Mouse (Mus musculus) midbrain, postnatal 0 days (tissue): ENCODE results near the gene Maco1. TPM values are rescaled to one million over a fixed set of nuclear protein-coding genes. Genes with fewer than 3 reads are reported as not detected.

ENCODE experiments used
- ATAC-seq: fragments of 200-750 bp; cut with Nextera tagmentation; 2 replicates; pipeline ENCODE4 v1.8.0; 2017; ENCODE audit warnings: moderate number of reproducible peaks, mild to moderate bottlenecking, moderate TSS enrichment, moderate library complexity; ENCODE audit not compliant: low FRiP score
- DNase-seq: peaks from one replicate; pipeline ENCODE4 v3.0.0-alpha.2; 2015; ENCODE audit warnings: low spot score
- H3K27ac ChIP-seq: fragments of 300-500 bp; sonication (generic); 2 replicates; pipeline ENCODE4 v1.5.1; 2014; ENCODE audit warnings: low read depth, mild to moderate bottlenecking, low read length, mixed read lengths
- H3K27me3 ChIP-seq: fragments of 300-500 bp; sonication (generic); 2 replicates; pipeline ENCODE4 v1.6.1; 2014; ENCODE audit warnings: low read length, control low read depth, mixed read lengths; ENCODE audit not compliant: insufficient read depth
- H3K36me3 ChIP-seq: fragments of 300-500 bp; sonication (generic); 2 replicates; pipeline ENCODE4 v1.6.1; 2014; ENCODE audit warnings: low read length, control low read depth, mixed read lengths; ENCODE audit not compliant: insufficient read depth
- H3K4me1 ChIP-seq: fragments of 300-500 bp; sonication (generic); 2 replicates; pipeline ENCODE4 v1.6.1; 2014; ENCODE audit warnings: mild to moderate bottlenecking, control low read depth, antibody characterized with exemption, low read length, mixed read lengths; ENCODE audit not compliant: insufficient read depth
- H3K4me2 ChIP-seq: fragments of 300-500 bp; sonication (generic); 2 replicates; pipeline ENCODE4 v1.6.1; 2014; ENCODE audit warnings: low read depth, mild to moderate bottlenecking, low read length, mixed read lengths; ENCODE audit not compliant: poor library complexity, severe bottlenecking
- H3K4me3 ChIP-seq: fragments of 300-500 bp; sonication (generic); 2 replicates; pipeline ENCODE4 v1.5.1; 2014; ENCODE audit warnings: low read depth, mild to moderate bottlenecking, low read length, moderate library complexity
- H3K9ac ChIP-seq: fragments of 300-500 bp; sonication (generic); replicated peaks from 2 replicates; pipeline ENCODE4 v1.6.1; 2014; ENCODE audit warnings: mild to moderate bottlenecking, low read length, moderate library complexity, mixed read lengths; ENCODE audit not compliant: poor library complexity, severe bottlenecking
- H3K9me3 ChIP-seq: fragments of 300-500 bp; sonication (generic); 2 replicates; pipeline ENCODE4 v1.6.1; 2016; ENCODE audit warnings: low read length, control low read depth
- CTCF ChIP-seq: IDR thresholded peaks from 2 replicates; pipeline ENCODE4 v1.5.1; 2016; ENCODE audit warnings: antibody characterized with exemption, mild to moderate bottlenecking
- WGBS: fragments of 180-500 bp; shearing (Covaris S2); extraction: QIAGEN DNeasy Blood & Tissue Kit; methylation state at CpG from one replicate; pipeline ENCODE4 v1.1.7; 2014; 5-methylcytosine and 5-hydroxymethylcytosine counted together
- polyA plus RNA-seq: library from polyadenylated mRNA; unstranded; fragments of >200 nt; fragmentation: Nextera tagmentation; extraction: Ambion mirVana; gene quantifications from 2 replicates; pipeline ENCODE4 v1.2.1, GENCODE M21; 2015
- total RNA-seq: library from RNA; depleted of rRNA; stranded (reverse); fragments of >200 nt; gene quantifications from 2 replicates; pipeline ENCODE4 v1.2.3, GENCODE M21; 2014

Gene Maco1
- total and polyA plus RNA-seq, 2 experiments from 2014 or later = 62.8 to 79.1 TPM

- Histone ChIP-seq H3K4me3 (no peak overlapping the region), H3K9ac (no peak overlapping the region), H3K27ac (no peak overlapping the region), H3K4me1 (no peaks in the 10 kb centered on the region), H3K4me2 (no peak overlapping the region), H3K9me3 (no peaks in the 10 kb centered on the region), H3K36me3 (peaks cover 14% of the 10 kb centered on the region), H3K27me3 (no peaks in the 10 kb centered on the region)
- TF ChIP-seq CTCF = no peak
- ATAC-seq (no peak), DNase-seq (no peak)
- 60% methylated on average over 2 of the region's 2 CpGs for WGBS
Observed at GRCm38 (mm10) chr4:134823560-134823959, 29.6 kb downstream of the Maco1 start.

- Histone ChIP-seq H3K9me3 (no peaks in the 10 kb centered on the region), H3K27me3 (no peaks in the 10 kb centered on the region), H3K36me3 (peaks cover 6% of the 10 kb centered on the region; the same call in 1 of the 2 replicates), H3K4me1 (no peaks in the 10 kb centered on the region), H3K9ac (no peak overlapping the region), H3K27ac (no peak overlapping the region), H3K4me2 (no peak overlapping the region), H3K4me3 (no peak overlapping the region)
- WGBS = 90% methylated on average over 1 of the region's 1 CpGs
- DNase-seq (no peak), ATAC-seq (no peak)
- no peak for TF ChIP-seq CTCF
Observed at GRCm38 (mm10) chr4:134821061-134821460, 32.1 kb downstream of the Maco1 start.

GRCm38 (mm10) chr4:134817706-134818105, 35.4 kb downstream of the Maco1 start:
- H3K4me2 ChIP-seq = no peak overlapping the region
- DNase-seq (no peak), ATAC-seq (no peak)
- H3K4me3 ChIP-seq = no peak overlapping the region
- H3K27ac ChIP-seq = no peak overlapping the region
- no peak for TF ChIP-seq CTCF
- no peaks in the 10 kb centered on the region for H3K4me1 ChIP-seq
- peaks cover 11% of the 10 kb centered on the region for H3K36me3 ChIP-seq
- WGBS = 75% methylated on average over 4 of the region's 4 CpGs
- H3K27me3 ChIP-seq = no peaks in the 10 kb centered on the region
- no peaks in the 10 kb centered on the region for H3K9me3 ChIP-seq
- no peak overlapping the region for H3K9ac ChIP-seq

GRCm38 (mm10) chr4:134814229-134814571, 38.9 kb downstream of the Maco1 start:
- H3K36me3 ChIP-seq = peaks cover 33% of the 10 kb centered on the region
- H3K27me3 ChIP-seq = no peaks in the 10 kb centered on the region
- H3K9ac ChIP-seq = no peak overlapping the region
- no peak overlapping the region for H3K4me2 ChIP-seq
- no peaks in the 10 kb centered on the region for H3K9me3 ChIP-seq
- no peak overlapping the region for H3K4me3 ChIP-seq
- no peak overlapping the region for H3K27ac ChIP-seq
- DNase-seq (no peak), ATAC-seq (no peak)
- H3K4me1 ChIP-seq = no peaks in the 10 kb centered on the region
- 90% methylated on average over 4 of the region's 4 CpGs for WGBS
- no peak for TF ChIP-seq CTCF

GRCm38 (mm10) chr4:134813406-134814228, 39.5 kb downstream of the Maco1 start:
- H3K4me1 ChIP-seq = no peaks in the 10 kb centered on the region
- no peak for TF ChIP-seq CTCF
- no peak for DNase-seq
- WGBS = 85% methylated on average over 17 of the region's 17 CpGs
- H3K4me3 ChIP-seq = no peak overlapping the region
- no peaks in the 10 kb centered on the region for H3K9me3 ChIP-seq
- no peak overlapping the region for H3K27ac ChIP-seq
- peaks cover 34% of the 10 kb centered on the region for H3K36me3 ChIP-seq
- no peak overlapping the region for H3K9ac ChIP-seq
- H3K4me2 ChIP-seq = no peak overlapping the region
- no peak for ATAC-seq
- no peaks in the 10 kb centered on the region for H3K27me3 ChIP-seq

GRCm38 (mm10) chr4:134804765-134805164, 48.4 kb downstream of the Maco1 start:
- Histone ChIP-seq H3K9me3 (no peaks in the 10 kb centered on the region), H3K4me2 (no peak overlapping the region), H3K36me3 (peaks cover 64% of the 10 kb centered on the region), H3K9ac (no peak overlapping the region), H3K27me3 (no peaks in the 10 kb centered on the region), H3K4me3 (no peak overlapping the region), H3K27ac (no peak overlapping the region), H3K4me1 (no peaks in the 10 kb centered on the region)
- 78% methylated on average over 5 of the region's 5 CpGs for WGBS
- ATAC-seq = no peak
- no peak for TF ChIP-seq CTCF
- DNase-seq = peak; percentile 76
